Mouse (Mus musculus): ENCODE results near the gene Rpl38.

- no peak for TF ChIP-seq CTCF (IDR thresholded peaks at IDR 0.05; ENCODE audit: borderline replicate concordance, control insufficient read depth, extremely low read depth, insufficient read depth, low read length, poor library complexity)
- peak; percentile 61; the same call in 1 of the 2 replicates for TF ChIP-seq POLR2A (IDR thresholded peaks at IDR 0.05; ENCODE audit: control insufficient read depth, extremely low read depth, insufficient read depth, low read length, poor library complexity)
Observed at GRCm38 (mm10) chr11:114668301-114668710, at the start of gene Rpl38.

Measured in thymus, adult 2 months (tissue).